Mouse (Mus musculus): ENCODE measurements around the gene Det1.

The Det1 gene

DNA sequence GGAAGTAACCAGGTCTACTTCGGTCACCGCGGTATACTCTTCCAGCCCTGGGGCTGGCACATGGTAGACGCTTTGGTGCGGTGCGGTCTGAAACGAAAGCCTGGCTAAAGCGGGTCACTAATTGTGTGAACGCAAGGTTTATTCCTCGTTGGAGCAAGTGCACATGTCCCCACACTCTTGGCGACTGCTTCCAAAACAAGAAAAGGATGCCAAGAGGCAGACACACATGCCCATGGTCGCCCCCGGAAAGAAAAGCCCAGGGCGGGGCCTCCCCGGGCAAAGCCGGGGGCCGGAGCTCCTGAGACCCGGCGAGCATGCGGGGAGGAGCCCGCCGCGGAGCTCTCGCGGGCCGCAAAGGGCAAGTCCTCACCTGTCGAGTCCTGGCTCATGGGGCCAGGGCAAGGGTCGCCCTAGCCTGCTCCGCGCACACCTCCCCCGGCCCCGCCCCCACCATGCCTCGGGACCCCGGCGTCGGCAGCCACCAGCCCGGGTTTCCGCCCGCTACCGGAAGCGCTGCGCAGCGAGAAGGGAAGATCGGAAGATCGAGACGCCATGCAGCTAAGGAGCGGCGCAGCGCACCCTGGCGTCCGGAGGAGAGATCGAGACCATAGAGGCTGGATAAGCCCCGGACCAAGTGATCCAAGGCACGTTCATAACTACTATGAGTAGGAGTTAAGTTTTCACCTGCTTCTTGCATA, at the start of gene Det1:
Gene Det1, minus strand, starts transcription at position 527 of the 698 bp plus-strand sequence.
- DNase-seq (ENCODE audit: low read depth): peak; percentile 65

DNA sequence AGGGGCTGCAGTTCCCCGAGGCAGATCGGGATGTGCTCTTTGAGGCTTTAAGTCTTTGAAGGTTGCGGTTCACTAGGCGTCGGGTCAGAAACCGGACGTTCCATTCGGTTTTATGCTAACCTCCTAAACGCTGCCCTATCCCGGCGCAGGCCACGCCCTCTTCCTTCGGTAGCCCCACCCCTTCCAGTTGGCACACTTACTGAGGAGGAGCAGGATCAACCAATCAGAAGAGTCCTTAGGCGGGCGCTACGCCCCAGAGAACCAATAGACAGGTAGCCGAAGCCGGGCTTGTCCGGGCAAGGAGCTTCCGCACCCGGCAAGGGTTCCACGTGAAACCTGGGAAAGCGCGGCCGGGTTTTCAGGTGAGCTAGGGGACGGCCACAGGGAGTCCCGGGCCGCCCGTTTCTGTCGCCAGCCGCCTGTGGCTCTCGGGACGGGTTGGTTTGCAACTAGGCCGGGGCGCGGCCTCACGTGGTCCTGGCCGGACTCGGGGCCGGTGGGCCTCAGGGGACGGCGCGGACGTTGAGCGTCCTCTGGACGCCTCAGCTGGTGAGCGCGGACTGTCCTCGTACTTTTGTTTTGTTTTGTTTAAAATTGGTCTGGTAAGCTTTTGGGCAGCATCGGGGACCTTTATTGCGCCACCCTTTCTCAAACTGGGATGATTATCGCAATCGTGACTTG, 48.7 kb upstream of the Det1 start, which contains the start of gene Aen:
Gene Aen, plus strand, starts transcription at position 202 of the 681 bp plus-strand sequence.
- peak; percentile 98 for DNase-seq (ENCODE audit: low read depth)

DNA sequence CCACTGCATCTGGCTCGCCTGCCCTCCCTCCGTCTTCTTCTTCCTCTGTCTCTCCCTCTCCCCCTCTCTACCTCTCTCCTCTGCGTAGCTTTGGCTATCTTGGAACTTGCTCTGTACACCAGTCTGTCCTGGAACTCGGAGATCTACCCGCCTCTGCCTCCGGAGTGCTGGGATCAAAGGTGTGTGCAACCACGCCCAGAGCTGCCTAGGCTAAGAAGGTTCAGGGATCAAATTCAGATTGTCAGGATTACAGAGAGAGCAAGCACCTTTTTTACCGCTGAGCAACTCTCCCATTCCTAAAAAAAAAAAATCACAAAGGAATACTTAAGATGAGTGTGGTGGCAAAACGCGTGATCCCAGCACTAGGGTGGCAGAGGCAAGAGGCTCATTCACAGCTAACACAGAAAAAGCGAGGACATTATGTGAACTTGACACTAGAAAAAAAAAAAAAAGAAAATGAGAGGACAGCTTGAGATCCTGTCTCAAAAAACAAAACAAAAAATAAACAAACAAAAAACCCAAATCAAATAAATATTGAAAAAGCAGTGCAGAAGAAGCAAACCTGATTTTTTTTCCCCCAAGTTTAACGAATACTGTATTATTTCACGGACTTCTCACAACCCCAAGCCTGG, 48.1 kb upstream of the Det1 start:
- no peak for DNase-seq (ENCODE audit: low read depth)

DNA sequence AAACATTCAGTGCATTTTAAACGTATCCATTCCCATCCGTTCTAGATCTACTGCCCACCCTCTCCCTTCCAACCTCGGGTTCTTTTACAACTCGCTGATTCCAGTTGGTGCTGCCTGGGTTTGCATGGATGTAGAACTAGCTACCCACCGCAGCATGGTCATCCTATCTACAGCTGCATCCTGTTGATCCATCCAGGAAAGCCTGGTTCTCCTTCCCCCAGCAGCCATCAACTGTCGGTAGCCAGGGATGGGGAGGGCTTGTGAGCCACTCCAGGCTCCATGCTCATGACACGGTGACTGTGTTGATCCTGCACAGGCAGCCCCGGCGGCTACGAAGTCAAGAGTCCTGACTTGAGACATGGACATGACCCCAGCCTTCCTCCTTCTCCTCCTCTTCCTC, 46.9 kb upstream of the Det1 start:
- no peak for DNase-seq (ENCODE audit: low read depth)

DNA sequence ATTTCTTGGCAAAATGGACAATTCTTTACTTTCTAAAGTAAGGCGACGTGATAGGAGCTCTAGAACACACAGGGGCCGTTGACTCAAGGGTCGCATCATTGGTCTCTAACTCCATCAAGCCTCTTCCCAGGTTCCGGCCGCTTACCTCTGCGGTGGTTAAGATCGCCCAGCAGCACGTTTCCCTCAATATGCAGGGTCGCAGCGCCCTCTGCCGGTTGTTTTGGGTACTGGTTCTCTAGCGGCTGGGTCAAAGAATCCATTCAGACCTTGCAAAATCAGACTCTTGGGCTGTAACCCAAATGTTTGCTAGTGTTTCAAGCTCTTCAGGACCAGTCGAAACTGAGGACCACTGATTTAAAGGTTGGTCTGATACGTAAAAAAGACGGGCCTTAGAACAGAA, 43.6 kb upstream of the Det1 start:
- peak; percentile 57 for DNase-seq (ENCODE audit: low read depth)

DNA sequence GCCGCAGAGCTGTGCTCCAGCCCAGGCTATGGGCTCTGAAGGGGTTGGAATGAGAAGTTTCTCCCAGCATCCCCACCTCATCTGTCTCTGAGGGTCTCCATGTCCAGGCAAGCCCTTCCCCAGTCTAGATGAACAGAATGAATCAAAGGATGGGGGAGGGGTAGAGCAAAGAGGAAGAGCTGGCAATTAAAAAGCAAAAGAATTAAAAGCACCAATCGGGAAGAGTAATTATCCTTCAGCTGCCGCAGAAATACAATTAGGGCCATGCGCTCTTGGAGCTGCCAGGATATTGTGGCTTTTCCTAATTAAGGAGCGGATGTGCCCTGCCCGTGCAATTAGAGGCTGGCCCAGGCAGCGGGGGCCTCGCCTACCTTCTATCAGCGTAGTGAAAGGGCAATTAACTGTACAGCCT, 40.4 kb upstream of the Det1 start:
- DNase-seq (ENCODE audit: low read depth): no peak

DNA sequence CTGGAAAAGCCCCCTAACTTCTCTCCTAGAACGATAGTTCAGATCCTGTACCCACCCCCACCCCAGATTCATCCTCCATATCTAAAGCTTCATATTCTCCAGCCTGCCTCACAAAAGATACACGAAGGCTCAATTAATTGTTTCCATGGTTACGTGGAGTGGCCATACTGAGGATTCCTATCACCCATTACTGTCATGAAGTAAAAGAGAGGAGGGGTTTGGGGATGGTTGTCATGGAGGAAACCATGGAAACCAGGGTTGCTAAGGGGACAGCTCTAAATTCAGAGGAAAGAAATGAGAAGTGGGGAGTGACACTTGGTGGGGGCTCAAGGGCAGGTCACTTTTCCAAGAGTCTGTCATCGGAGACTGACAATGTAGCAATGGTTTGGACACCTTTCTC, 39.4 kb upstream of the Det1 start:
- DNase-seq (ENCODE audit: low read depth): no peak

DNA sequence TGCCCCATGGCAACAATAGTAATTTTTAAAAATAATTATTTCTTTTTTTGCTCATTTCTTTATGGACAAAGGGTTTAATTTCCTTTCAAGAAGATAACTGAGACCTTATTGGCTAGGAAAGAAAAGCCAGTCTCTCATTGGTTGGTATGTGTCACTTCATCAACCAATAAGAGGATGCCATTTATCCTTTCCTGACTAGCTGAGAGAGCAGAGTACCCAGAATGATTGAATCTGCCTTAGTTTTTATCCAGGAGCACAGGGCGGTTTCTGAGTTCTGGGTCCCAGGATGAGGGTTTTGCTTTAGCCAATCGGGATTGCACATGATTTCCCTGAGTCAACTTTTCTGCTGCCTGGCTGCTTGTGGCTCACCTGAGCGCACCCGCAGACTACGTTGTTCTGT, 38.3 kb upstream of the Det1 start:
- DNase-seq (ENCODE audit: low read depth): no peak

DNA sequence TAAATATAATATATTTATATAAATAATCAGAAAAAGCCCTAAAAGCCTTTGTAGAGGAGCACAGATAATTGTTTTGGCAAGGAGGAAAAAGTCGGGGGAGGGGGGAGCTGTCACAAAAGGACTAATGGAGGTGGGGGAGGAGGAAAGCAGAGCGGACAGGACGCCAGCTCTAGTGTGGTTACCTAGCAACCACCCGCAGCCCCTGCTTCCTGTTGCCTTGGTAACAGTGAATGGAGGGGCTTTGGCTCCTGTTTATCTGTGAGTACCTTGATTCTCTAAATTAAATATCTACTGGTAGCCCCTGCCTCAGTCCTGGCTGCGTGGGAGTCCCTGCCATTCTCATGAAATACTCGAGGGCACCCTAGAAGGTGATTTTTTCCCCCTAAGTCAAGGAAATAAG, 37.1 kb upstream of the Det1 start:
- DNase-seq (ENCODE audit: low read depth): no peak

DNA sequence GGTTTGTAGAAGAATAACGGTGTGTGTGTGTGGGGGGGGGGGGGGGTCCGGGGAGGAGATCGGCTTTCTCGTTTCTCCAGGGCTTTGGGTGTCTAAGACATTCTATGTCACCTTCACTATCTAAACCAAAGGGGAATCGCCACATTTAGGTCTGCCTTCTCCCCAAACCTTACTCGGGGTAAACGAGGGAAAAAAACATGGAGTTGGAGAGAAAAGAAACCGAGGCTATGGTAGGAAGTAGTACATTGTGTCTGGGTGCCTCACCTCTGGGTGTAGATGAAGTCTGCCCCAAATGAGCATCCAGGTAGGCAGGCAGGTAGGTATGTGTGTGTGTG, 36.6 kb upstream of the Det1 start:
- DNase-seq (ENCODE audit: low read depth): no peak

DNA sequence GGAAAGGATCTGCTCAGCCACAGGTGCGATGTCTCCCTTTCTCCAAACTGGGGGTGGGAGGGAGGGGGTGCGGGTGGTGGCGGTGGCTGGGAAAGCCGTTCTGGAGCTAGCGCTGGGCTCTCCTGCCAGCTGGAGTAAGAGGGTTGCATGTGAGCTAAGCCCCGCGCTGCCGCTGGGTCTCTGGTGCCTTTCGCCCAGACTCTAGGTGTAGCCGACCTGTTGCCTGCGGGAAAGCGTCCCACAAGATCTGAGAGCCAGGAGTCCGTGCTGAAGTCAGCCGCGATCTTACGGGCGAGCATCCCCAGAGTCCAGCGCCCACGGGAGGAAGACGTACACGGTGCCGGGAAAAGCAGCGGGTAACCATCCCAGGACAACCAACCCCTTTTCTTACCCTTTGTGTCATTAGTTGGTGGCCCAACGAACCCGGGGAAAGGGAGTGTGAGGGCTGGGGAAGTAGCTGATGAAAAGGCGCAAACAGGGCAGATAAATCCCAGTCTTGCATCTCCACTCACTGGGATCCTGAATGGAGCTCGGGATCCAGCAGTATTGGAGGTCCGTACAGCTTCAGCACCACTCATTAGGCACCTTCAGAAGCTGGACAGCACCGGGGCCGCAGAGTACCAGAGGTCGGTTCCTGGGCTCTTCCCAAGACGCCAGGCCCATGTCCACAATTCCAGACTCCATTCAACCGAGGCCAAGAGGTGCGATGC, 36.1 kb upstream of the Det1 start:
- DNase-seq (ENCODE audit: low read depth): no peak

DNA sequence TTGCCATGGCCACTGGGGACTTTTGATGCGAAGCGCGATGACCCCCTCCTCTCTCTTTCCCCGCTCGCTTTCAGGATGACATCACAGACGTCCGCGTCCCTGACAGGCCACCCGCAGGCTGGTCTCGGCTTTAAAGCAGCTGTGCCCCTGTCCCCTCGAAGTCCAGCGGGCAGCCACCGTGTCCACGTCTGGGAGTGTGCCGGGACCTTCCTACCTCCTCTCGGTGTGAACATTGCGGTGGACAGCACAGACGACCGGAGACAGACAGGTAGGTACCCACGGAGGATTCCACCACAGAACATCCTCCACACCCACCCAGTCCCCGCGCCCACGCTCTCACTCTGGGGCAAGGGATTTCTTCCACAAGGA, 35.4 kb upstream of the Det1 start:
- DNase-seq (ENCODE audit: low read depth): no peak

DNA sequence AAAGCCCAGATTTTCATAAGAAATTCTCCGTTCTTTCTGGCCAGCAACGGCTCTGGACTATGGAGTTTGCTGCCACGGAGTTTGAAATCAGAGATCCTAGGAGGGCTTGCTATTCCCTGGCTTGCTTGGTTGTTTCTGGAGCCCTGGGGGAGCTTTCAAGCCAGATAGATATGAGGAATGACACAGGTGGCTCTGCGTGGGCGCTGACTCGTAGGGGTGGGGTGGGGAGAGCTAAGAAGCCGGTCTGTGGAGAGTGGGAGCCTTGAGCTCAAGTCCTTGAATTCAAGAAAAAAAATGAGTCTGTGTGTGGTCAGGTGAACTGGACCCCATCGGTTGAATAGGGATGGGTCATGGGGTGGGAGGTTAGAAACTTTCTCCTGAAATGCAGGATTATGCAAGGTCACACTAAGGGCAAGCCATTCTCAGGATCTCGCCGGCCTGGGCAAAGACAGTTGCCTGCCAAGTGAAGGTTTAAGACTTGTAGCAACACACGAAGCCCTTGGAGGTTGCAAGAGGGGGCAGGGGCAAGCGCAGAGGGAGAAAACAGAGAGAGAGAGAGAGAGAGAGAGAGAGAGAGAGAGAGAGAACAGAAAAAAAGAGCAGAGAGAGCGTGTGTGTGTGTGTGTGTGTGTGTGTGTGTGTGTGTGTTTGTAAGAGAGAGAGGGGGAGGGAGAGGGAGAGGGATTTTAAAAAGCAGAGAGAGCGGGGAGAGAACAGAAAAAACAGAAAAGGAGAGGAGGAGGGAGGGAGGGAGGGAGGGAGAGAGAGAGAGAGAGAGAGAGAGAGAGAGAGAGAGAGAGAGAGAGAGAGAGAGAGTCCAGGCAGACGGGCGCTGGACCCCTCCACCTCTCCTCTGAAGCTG, 34.8 kb upstream of the Det1 start:
- DNase-seq (ENCODE audit: low read depth): no peak

DNA sequence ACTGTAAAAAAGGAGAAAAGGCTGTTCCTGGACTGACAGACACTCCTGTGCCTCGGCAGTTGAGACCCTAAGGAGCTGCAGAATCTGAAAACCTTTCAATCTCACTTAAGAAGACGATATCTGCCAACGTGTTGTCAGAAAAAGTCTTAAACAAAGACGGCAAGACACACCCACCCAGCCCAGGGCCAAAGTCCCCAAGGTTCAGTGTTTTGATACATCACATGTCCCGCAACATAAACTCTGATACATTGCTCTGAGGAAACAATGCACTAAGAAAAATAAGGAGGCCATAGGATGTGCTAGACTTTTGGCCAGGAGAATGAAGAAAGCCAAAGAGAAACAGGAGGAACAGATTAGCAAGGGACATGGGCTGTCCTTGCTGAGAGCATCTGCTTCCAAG, 25.8 kb upstream of the Det1 start:
- DNase-seq (ENCODE audit: low read depth): no peak

DNA sequence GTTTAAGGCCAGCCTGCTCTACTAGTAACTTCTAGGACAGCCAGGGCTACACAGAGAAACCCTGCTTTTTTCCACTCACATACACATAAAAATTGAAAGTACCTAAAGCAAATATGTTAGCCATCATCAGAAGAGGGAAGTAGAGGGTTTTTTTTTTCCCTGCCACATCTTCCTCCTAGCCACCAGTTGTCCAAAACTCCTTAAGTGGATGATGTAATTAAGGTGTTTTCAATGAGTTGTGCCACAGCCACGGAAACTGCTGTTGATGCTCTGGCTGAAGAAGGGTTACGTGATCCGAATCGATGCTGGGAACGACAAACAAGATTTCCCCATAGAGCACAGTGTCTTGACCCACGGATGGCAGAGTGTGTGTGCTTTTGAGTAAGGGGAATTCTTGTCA, 25.3 kb upstream of the Det1 start:
- DNase-seq (ENCODE audit: low read depth): no peak

DNA sequence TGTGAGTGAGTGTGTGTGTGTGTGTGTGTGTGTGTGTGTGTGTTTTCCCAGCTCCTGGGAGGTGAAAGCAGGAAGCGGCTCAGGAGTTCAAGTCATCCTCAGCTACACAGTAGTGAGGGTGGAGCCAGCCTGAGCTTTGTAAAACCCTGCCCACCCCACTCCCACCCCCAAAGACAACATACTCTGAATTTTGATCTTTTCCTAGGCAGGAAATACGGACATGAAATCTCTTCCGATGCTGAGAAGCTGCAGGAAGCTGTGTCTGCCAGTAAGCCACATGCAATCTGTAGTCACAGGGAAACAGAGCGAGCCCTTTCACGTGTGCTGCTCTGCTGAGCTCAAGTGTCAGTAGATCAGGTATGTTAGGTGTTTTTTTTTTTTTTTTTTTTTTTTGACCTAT, 21.7 kb upstream of the Det1 start:
- no peak for DNase-seq (ENCODE audit: low read depth)

DNA sequence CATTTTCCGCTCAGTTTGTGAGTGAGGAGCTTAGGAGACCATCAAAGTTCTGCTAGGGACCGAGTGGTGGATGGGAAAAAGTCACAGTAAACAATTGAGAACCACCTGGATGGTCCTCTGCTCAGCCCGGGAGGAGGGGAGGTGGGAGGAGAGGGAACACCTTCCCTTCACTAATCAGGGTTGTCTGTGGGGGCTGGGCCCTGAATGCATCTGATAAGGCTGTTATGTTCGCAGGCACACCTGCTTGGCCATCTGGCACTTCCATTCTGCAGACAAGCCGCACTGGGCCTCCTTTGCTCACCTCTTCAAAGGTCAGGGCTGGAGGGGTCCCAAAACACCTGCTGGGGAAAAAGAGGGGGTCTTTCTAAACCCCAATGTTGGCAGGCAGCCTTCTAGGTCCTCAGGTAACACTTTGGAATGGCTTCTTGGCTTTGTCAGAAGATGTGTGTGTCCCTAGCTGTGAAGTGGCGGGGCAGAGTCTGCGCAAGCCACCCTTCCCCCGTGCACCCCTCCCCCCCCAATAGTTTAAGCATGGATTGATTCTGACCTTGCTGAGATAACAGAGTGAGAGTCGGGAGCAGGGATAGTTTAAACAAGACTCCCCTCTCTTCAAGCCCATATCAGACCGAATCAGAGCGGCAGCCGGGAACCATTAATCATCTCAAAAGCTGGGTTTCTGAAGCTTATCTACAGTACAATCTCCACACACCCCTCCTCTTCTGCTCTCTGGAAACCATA, 18.3 kb upstream of the Det1 start:
- no peak for DNase-seq (ENCODE audit: low read depth)

DNA sequence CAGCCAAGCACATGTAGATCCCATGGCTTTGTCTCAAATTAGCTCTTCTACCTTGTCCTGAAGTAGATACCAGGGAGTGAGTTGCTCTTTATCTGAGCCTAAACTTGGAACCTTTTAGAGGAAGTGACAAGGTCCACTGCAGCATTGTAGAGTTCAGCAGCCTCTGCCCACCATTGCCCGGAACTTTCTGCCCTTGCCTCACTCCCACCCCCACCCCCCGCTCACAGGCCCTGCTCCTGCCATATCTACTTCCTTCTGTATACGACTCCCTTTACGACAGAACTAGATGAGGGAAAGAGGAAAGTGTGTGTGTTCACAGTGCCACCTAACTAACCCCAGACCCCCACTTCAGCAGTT, 17.4 kb upstream of the Det1 start:
- DNase-seq (ENCODE audit: low read depth): no peak

DNA sequence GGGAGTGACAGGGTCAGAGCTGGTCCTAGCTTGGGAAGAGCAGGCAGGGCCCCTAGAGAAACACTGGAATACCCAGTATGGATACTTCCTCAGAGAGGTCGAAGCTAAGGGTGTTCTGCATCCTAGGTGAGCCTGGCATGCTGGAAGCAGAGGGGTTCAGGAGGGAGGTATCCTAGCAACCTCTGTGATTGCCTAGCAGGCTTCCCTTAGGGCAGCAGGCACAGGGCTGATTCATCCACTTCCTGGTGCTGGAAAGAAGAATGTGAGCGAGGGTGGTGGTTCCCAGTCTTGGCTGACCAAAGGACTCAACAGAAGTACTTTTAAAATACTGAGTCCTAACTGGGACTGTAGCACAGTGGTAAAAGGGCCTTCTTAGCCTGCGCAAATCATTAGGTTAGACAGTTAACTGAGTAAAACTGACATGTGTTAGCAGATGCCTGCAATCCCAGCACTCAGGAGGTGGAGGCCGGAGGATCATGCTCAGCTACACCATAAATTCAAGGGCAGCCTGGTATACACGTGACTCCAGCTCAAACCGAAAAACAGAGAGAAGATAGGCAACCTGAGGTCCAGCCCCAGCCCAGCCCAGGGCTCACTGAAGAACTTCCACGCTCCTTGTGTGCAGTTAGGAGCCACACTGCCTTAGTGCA, 16.9 kb upstream of the Det1 start:
- no peak for DNase-seq (ENCODE audit: low read depth)

DNA sequence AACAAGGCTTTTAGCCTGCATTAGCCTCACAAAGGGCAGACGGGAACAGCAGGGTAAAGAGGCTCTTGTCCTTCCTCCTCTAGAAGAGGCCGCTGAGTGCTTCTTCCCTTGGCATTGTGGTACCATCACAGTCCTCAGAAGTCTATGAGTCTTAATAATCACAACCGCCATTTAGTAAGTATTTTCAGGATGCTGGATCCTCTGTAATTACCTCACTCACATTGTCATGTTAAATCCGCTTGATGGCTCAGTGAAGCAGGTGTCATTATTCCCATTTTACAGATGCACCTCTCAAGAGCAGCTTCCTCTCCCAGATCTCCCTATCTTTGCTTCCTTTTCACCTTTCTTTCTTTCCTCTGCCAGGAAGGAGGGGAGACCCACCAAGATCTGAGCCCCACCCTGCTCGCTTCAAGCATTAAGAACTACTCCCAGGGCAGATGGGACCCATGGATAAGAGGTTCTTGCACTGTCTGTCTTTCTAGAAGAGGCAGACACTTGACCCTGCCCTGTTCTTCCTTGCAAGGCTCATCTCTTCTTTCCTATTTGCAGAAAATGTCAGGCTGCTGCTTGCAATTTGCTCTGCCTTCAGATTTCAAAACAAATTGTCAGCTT, 8.1 kb upstream of the Det1 start:
- no peak for DNase-seq (ENCODE audit: low read depth)

All from fibroblast of lung, adult 2 months (primary cell).